Mouse (Mus musculus): Measurements from ENCODE around the gene Fbxl19. TPM values are rescaled to one million over a fixed set of nuclear protein-coding genes. Genes with fewer than 3 reads are reported as not detected.
"Not testable (repeated sequence)": the region's sequence is repeated elsewhere in the genome, so short reads cannot be mapped to it uniquely, and the experiment has no call there.

Fbxl19 gene
- total RNA-seq, 2 experiments from 2014 or later, result 73.0 to 73.5 TPM

DNA sequence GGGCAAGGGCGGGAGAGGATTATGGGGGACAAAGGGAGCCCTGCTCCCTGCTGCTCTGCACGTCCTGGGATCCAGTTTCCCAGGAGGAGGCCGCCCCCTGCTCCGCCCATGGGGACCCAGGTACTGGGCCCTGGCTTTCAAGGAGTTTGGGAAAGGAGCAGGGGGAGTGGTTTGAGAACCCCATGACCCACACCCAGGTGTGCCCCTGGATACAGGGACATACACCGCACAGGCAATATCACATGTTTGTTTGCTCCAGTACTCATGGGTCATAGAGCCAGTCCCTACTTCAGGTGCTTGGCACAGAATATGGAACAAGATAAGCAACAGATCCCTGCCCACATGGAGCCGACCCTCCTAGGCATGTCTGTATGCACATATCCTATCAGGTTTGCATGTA lies 18.4 kb upstream of the Fbxl19 start:
- no peak for DNase-seq (ENCODE audit: low spot score in 2 of 2)

GRCm38 (mm10) chr7:127727898-127728297 lies 16.4 kb upstream of the Fbxl19 start:
- DNase-seq (ENCODE audit: low spot score in 2 of 2), result no peak

GRCm38 (mm10) chr7:127730170-127730569 lies 14.2 kb upstream of the Fbxl19 start:
- DNase-seq (ENCODE audit: low spot score in 2 of 2), result no peak

GRCm38 (mm10) chr7:127732066-127732465 lies 12.3 kb upstream of the Fbxl19 start, which contains the start of gene Ctf2:
Gene Ctf2 (minus strand): TSS chr7:127732166.
- not testable (repeated sequence) for DNase-seq (ENCODE audit: low spot score in 2 of 2)

- DNase-seq (ENCODE audit: low spot score in 2 of 2), result peak; percentile 92 to 98
Measured at GRCm38 (mm10) chr7:127745251-127745651, 908 bp downstream of the Fbxl19 start.

- peak; percentile 96 to 99 for DNase-seq (ENCODE audit: low spot score in 2 of 2)
Measured at GRCm38 (mm10) chr7:127745652-127746493, 1.5 kb downstream of the Fbxl19 start.

- DNase-seq (ENCODE audit: low spot score in 2 of 2), result no peak
Measured at GRCm38 (mm10) chr7:127746494-127747491, 2.5 kb downstream of the Fbxl19 start.

GRCm38 (mm10) chr7:127747559-127748234 lies 3.4 kb downstream of the Fbxl19 start:
- no peak for DNase-seq (ENCODE audit: low spot score in 2 of 2)

DNA sequence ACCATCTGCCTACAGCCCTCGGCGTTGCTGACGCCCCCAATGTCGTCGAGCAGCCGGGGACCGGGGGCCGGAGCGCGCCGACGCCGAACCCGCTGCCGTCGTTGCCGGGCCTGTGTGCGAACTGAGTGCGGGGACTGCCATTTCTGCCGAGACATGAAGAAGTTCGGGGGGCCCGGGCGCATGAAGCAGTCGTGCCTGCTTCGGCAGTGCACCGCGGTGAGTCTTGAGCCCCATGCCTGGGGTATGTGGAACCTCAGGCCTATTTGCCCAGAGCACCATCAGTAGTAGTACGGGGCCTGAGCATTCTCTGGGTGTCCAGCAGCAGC lies 3.9 kb downstream of the Fbxl19 start:
- DNase-seq (ENCODE audit: low spot score in 2 of 2), result no peak

GRCm38 (mm10) chr7:127750131-127751127 lies 6.1 kb downstream of the Fbxl19 start:
- DNase-seq (ENCODE audit: low spot score in 2 of 2), result peak in 1 of 2 experiments; percentile 69

DNA sequence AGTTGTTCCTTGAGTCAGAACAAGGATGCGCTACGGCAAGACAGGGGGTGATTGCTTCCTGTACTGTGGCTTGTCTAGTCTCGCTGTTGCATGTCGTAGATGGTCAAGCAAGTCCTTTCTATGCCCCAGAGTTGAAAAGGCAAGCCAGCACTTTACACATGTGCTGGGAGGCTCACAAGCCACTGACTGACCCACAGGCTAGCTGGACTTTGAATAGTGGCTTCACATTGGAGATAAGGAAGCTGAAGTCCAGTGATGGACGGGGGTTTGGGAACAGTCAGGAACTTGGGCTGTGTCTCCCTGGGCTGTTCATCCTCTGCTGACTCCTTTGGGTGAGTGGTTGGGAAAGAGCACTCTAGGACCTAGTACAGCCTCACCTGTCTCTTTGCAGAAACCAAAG lies 7.3 kb downstream of the Fbxl19 start:
- no peak for DNase-seq (ENCODE audit: low spot score in 2 of 2)

- DNase-seq (ENCODE audit: low spot score in 2 of 2), result no peak
Measured at GRCm38 (mm10) chr7:127752069-127752468, 7.7 kb downstream of the Fbxl19 start.

- no peak for DNase-seq (ENCODE audit: low spot score in 2 of 2)
Measured at GRCm38 (mm10) chr7:127753158-127753557, 8.8 kb downstream of the Fbxl19 start.

DNA sequence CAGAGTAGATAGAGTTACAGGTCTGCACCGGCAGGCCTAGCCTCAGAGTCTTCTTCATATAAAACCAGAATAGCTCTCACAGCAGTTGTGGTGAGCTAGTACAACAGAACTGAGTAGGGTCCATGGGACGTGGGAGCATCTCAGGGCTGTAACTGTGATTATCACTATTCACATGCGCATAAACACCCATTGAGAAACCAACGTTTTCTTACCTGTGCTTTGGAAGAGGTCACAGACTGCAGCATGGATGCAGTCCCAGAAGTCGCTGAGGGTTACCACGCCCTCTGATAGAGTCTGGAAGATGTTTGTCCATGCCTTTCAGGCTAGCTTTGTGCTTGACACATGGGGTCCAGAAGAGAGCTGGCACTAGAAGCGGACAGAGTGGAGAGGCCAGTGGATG lies 9.4 kb downstream of the Fbxl19 start:
- no peak for DNase-seq (ENCODE audit: low spot score in 2 of 2)

DNA sequence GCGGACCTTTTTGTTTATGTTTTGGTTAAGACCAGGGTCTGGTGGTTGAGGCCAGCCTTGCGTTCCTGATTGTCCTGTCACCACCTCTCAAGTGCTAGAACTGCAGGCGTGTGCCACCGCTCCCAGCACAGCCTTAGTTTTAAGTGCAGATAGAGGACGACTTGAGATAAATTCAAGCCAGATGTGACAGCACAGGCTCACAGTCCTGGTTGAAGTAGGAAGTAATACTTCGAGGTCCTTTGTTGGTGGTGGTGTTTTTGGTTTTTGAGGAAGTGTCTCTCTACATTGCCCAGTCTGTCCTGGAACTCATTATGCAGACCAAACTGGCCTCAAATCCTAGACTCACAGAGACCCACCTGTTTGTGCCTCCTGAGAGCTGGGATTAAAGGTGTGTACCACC lies 15.4 kb downstream of the Fbxl19 start:
- no peak for DNase-seq (ENCODE audit: low spot score in 2 of 2)

DNA sequence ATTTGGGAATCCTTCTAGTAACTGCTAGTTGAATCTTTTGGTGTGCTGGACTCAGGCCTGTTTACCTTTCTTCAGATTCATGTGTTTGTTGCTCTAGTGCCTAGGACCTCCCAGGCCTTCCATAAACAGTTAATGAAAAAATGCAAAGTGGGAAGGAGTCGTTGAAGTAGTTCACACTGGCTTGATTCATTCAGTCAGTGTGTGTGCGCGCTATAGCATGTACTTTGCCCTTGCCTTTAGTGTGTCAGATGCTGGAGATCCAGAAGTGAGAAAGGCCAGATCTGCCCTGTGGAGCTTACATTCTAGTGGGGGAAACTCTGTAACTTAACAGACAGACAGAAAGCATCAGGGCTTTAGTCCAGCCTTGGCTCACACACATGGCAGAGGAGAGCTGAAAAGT lies 16.1 kb downstream of the Fbxl19 start:
- no peak for DNase-seq (ENCODE audit: low spot score in 2 of 2)

GRCm38 (mm10) chr7:127761026-127761425 lies 16.7 kb downstream of the Fbxl19 start:
- peak; percentile 50 to 69 for DNase-seq (ENCODE audit: low spot score in 2 of 2)

- DNase-seq (ENCODE audit: low spot score in 2 of 2), result no peak
Measured at GRCm38 (mm10) chr7:127763642-127764041, 19.3 kb downstream of the Fbxl19 start.

GRCm38 (mm10) chr7:127765756-127766155 lies 21.4 kb downstream of the Fbxl19 start:
- no peak for DNase-seq (ENCODE audit: low spot score in 2 of 2)
